Mouse (Mus musculus): Measurements from ENCODE around the gene Nat8f2.

GRCm38 (mm10) chr6:85909704-85910103 lies 40.7 kb upstream of the Nat8f2 start:
- TF ChIP-seq POLR2A (IDR thresholded peaks at IDR 0.05; ENCODE audit: borderline replicate concordance, insufficient read depth, low read length) (no peak), CTCF (IDR thresholded peaks at IDR 0.05; ENCODE audit: borderline replicate concordance, insufficient read depth, low read depth, low read length) (no peak)

All from cerebellum, adult 2 months (tissue).